Mouse (Mus musculus) ovary, postnatal 14 days (tissue): ENCODE results near the gene Fmod.
A peak's percentile ranks its signal among the peaks of the same experiment; 100 is the strongest.

Source experiments
- DNase-seq: peaks from one replicate; pipeline ENCODE4 v3.0.0; 2022; ENCODE audit warnings: low spot score

The Fmod gene

DNA sequence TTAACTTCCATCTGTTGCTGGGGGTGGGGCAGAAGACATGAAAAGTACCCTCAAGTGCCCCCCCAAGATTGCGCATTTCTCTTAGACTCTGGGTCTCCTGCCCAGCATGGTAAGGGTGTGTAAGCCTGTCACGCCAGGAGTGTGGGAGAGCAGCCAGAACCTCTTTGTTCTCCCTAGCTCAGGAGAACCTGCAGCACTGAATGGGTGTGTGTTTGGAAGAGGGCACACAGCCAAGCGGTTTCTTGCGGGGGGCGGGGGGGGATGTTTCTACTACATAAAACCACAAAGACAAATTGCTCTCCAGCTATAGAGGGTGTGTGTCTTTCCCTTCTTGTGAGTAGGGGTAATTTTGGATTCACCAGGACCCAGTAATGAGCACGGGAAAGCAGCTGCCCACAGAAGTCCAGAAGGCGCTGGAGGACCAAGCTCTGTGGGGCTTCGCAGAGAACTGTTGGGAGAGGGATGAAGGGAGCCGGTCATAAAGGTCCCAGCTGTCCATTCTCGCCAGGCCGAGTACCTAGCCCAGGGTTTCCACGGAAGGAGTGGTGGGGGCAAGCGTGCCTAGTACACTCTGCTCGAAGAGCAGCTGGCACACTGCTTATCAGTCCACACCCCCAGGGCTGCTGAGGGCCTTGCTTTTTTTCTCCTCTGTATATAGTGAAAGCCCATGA lies 59.3 kb downstream of the Fmod start:
- DNase-seq, result peak; percentile 37

DNA sequence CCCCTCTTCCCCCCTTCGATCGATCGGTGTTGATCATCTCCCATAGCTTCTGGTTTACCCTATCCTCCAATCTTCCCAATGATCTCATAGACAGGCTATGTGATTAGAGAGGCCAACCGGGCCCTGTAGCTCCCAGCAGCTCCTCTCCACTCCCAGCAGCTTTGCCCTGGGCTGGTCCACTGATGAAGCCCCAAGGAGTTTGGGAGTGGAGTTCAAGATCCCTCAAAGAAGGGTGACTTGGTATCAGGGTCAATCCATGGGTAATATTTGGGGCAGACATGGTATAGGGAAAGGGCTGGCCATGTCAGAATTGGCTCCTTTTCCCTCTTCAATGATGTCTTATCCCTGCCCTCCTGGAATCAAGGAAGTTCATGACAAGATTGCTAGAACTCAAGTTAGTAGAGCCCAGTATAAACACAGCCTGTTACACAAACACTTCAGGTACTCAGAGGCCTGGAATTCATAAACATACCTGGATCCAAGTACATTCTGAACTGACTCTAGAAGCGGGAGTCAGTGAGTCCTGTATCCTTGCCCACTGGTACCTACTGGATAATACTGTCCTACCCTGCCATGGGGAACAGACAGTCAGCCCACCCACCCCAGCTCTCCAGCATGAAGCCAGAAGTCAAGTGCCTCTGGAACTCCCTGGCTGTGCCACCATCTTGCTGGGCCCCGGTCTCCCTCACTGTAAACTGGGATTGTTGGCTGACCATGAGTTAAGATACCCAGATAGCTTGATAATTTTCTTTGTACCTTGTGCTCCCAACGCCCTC lies 60.2 kb downstream of the Fmod start:
- DNase-seq, result no peak
